13 mouse cellular contexts compared by ENCODE assay signal in genomic region chr5:118365196-118365595, GRCm38 (mm10).
"Had no signal": no experiment of that assay in that cellular context is flagged by ENCODE, and none has a peak within 500 bp of the region (broad histone marks: within the 10 kb centered on the region; RNA-seq: fewer than 3 reads in every experiment).

No protein-coding gene starts in this region.

- H3K4me1 ChIP-seq: midbrain, embryonic 13.5 days had no signal

- ATAC-seq: midbrain, embryonic 13.5 days had no signal

- H3K4me3 ChIP-seq: left cerebral cortex, adult 2 months; limb, embryonic 10.5 days; liver, embryonic 12.5 days; lung, embryonic 15.5 days; midbrain, embryonic 13.5 days; myocyte; neural tube, embryonic 12.5 days had no signal

- H3K36me3 ChIP-seq: limb, embryonic 10.5 days; liver, embryonic 12.5 days; lung, embryonic 15.5 days; midbrain, embryonic 13.5 days; neural tube, embryonic 12.5 days had no signal

- H3K9ac ChIP-seq: liver, embryonic 12.5 days; lung, embryonic 15.5 days; midbrain, embryonic 13.5 days; neural tube, embryonic 12.5 days had no signal

- H3K27me3 ChIP-seq: lung, embryonic 15.5 days; neural tube, embryonic 12.5 days had no signal

- H3K4me2 ChIP-seq: liver, embryonic 12.5 days; lung, embryonic 15.5 days; midbrain, embryonic 13.5 days; neural tube, embryonic 12.5 days had no signal

- DNase-seq: kidney, adult 9 months; kidney, postnatal 10 days; lung, postnatal 14 days; right cerebral cortex, adult 18-20 months; right cerebral cortex, postnatal 25 days; thymus, postnatal 36 days had no signal

- H3K27ac ChIP-seq: left cerebral cortex, adult 2 months; limb, embryonic 10.5 days; liver, embryonic 12.5 days; lung, embryonic 15.5 days; midbrain, embryonic 13.5 days; neural tube, embryonic 12.5 days had no signal

- H3K9me3 ChIP-seq: limb, embryonic 10.5 days; liver, embryonic 12.5 days; lung, embryonic 15.5 days; midbrain, embryonic 13.5 days; neural tube, embryonic 12.5 days had no signal
